Mouse (Mus musculus) erythroblast, embryonic 14.5 days (primary cell): Measurements from ENCODE around the gene Stk17b.

Experiments
- GATA1 ChIP-seq: IDR thresholded peaks from 2 replicates; pipeline ENCODE4 v1.6.1; 2012; ENCODE audit warnings: low read length, inconsistent platforms, mixed read lengths
- TAL1 ChIP-seq: IDR thresholded peaks from 3 replicates; pipeline ENCODE4 v1.6.1; 2012; ENCODE audit warnings: low read length, inconsistent platforms, mixed read lengths

DNA sequence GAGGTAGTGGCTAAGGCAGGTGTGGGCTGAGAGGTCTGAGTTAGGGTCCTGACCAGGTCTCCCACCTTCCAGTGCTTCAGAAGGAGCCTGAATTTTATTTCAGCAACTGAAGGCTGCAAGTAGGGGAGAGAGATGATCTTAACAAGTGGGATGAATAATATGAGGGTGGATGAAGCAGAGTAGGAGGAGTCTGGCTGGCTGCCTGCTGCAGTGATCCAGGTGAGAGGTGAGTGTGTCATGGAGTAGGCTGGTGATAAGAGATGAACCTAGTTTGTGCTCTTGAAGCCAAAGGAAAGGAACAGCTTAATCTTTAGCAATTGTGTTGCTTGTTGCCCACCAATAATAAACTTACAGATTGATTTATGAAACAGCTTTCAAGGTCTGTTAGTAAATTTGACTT lies 37.0 kb upstream of the Stk17b start:
- TF ChIP-seq TAL1 (no peak), GATA1 (no peak)
